Mouse (Mus musculus): ENCODE measurements at regions not wholly inside any gene's neighbourhood (a gene's known extent, or its start where the extent isn't known, plus 50 kb on each side); places are given as distances from the start of the nearest gene placed in this dataset.

DNA sequence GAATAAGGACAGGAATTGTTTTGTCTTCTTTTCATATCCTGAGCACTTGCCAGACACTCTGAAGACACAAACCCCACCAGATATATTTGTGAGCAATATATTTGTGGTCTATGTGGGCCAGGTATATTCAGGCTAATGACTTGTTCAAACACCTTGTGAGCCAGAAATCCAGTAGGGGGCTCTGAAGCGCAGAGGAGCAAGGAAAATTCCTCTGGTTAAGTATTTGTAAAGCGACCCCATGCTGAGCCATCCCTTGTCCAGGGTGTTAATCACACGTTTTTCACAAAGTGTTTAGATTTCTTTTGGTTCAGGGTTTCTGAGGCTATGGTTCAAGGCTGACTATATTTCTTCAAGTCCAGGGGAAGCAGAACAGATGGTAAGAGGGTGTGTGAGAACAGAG is 117.1 kb upstream of the Slit3 start:
- no peak for ATAC-seq (ENCODE audit: insufficient read depth)
- Histone ChIP-seq H3K4me3 (ENCODE audit: insufficient read depth in 1 of 2, low read depth in 2 of 2, low read length in 2 of 2) (no peak overlapping the region), H3K27me3 (ENCODE audit: control insufficient read depth, insufficient read depth, low read length) (no peaks in the 10 kb centered on the region), H3K27ac (no peak overlapping the region), H3K4me2 (ENCODE audit: low read depth) (no peak overlapping the region), H3K4me1 (replicated peaks; ENCODE audit: control insufficient read depth in 2 of 2, insufficient read depth in 2 of 2, low read length in 1 of 2) (peaks cover 0 to 5% of the 10 kb centered on the region in 2 experiments; a peak in 1 of 4 replicates), H3K9me3 (ENCODE audit: control insufficient read depth, low read length) (no peaks in the 10 kb centered on the region), H3K9ac (replicated peaks) (no peak overlapping the region), H3K36me3 (replicated peaks; ENCODE audit: control insufficient read depth, insufficient read depth, low read depth) (no peaks in the 10 kb centered on the region)
- WGBS (ENCODE audit: insufficient replicate concordance): 19% methylated on average over 3 of the region's 3 CpGs
- TF ChIP-seq CTCF (IDR thresholded peaks at IDR 0.05; ENCODE audit: low read depth) (no peak), EP300 (IDR thresholded peaks at IDR 0.05; ENCODE audit: low read depth) (no peak)
- no peak for DNase-seq (ENCODE audit: low read depth in 3 of 3, low spot score in 3 of 3)

DNA sequence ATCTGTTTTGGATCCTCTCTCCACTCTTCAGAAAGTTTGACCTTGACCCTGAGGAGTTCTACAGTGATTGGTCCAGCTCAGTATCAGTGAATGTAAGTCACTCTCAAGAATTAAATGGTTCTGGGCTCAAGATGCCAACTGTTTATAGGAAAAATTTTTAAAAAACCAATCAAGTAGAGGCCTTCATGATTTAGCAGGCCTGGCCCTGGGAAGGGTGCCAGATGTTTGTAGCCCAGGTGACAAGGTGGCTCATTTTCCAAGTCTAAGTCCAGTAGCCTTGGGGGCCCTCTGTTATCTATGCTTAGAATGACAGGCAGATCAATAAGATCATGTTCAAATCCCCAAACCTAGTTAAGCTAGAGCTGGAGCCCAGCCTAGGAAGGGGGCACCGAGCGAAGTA is 123.1 kb upstream of the Slit3 start:
- no peak for TF ChIP-seq EP300 (IDR thresholded peaks at IDR 0.05; ENCODE audit: low read depth)
- no peak for TF ChIP-seq CTCF (IDR thresholded peaks at IDR 0.05; ENCODE audit: low read depth)
- no peaks in the 10 kb centered on the region for H3K36me3 ChIP-seq (replicated peaks; ENCODE audit: control insufficient read depth, insufficient read depth, low read depth)
- H3K4me3 ChIP-seq (ENCODE audit: insufficient read depth in 1 of 2, low read depth in 2 of 2, low read length in 2 of 2): no peak overlapping the region
- H3K9me3 ChIP-seq (ENCODE audit: control insufficient read depth, low read length): no peaks in the 10 kb centered on the region
- H3K27me3 ChIP-seq (ENCODE audit: control insufficient read depth, insufficient read depth, low read length): no peaks in the 10 kb centered on the region
- 72% methylated on average over 2 of the region's 2 CpGs for WGBS (ENCODE audit: insufficient replicate concordance)
- H3K4me2 ChIP-seq (ENCODE audit: low read depth): no peak overlapping the region
- ATAC-seq (ENCODE audit: insufficient read depth) (no peak), DNase-seq (ENCODE audit: low read depth in 3 of 3, low spot score in 3 of 3) (no peak)
- H3K4me1 ChIP-seq (replicated peaks; ENCODE audit: control insufficient read depth in 2 of 2, insufficient read depth in 2 of 2, low read length in 1 of 2): no peaks in the 10 kb centered on the region; a peak in 1 of 4 replicates
- no peak overlapping the region for H3K27ac ChIP-seq
- no peak overlapping the region for H3K9ac ChIP-seq (replicated peaks)

DNA sequence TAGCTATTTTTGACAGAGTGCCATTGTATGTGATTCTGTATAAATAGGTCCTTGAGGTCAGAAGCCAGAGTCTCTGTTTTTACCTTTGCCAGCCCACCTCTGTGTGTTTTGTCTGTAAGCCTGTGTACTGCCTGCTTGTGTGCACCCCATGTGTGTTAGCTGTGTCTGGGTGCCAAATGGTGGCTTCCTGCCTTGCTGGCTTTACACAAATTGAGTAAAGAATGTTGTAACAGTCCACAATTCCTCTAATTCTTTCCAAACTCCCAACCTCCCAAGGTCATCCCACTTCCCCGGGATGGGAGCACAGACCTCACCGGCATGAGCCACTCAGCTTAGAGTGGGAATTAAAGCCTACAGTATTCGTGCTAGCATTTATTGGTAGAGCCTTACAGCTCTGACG is 125.5 kb upstream of the Slit3 start:
- Histone ChIP-seq H3K4me3 (ENCODE audit: insufficient read depth in 1 of 2, low read depth in 2 of 2, low read length in 2 of 2) (no peak overlapping the region), H3K4me2 (ENCODE audit: low read depth) (no peak overlapping the region), H3K27me3 (ENCODE audit: control insufficient read depth, insufficient read depth, low read length) (no peaks in the 10 kb centered on the region), H3K36me3 (replicated peaks; ENCODE audit: control insufficient read depth, insufficient read depth, low read depth) (no peaks in the 10 kb centered on the region), H3K9ac (replicated peaks) (no peak overlapping the region), H3K27ac (no peak overlapping the region), H3K4me1 (replicated peaks; ENCODE audit: control insufficient read depth in 2 of 2, insufficient read depth in 2 of 2, low read length in 1 of 2) (no peaks in the 10 kb centered on the region; a peak in 1 of 4 replicates), H3K9me3 (ENCODE audit: control insufficient read depth, low read length) (no peaks in the 10 kb centered on the region)
- ATAC-seq (ENCODE audit: insufficient read depth): no peak
- no peak for DNase-seq (ENCODE audit: low read depth in 3 of 3, low spot score in 3 of 3)
- TF ChIP-seq EP300 (IDR thresholded peaks at IDR 0.05; ENCODE audit: low read depth) (no peak), CTCF (IDR thresholded peaks at IDR 0.05; ENCODE audit: low read depth) (no peak)
- 53% methylated on average over 4 of the region's 4 CpGs for WGBS (ENCODE audit: insufficient replicate concordance)

DNA sequence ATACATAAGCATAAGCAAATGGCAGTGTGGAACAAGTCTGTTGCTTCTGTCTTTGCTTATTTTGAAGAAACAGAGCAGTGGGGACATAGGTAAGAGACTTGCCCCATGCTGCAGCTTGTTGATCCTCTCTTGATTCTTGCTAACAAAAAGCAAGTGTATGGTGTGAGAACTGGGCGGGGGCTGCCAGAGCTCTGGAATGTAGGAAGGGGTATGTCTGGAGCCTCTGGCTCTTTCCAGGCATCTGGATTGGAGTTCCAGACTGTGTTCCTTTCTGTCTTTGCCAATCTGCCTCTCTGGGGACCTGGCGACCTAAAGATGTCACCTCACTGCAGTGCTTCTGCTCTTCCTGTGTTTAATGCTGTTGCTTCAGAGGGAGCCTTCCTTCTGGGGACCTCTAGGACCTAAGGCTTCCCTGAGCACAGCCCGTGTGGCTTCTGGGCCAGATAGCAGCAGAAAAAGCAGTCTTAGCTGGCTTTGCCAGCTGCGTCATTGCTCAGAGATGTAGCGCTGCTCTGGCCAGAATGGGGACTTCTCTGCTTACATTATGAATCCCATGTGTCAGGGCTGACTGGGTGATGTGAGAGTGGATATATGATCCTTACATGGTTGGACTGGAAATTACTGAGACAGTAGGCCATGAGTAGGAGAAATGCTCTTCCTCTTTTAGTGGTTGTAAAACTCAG is 138.1 kb upstream of the Slit3 start:
- Histone ChIP-seq H3K9ac (replicated peaks) (no peak overlapping the region), H3K9me3 (ENCODE audit: control insufficient read depth, low read length) (no peaks in the 10 kb centered on the region), H3K27ac (no peak overlapping the region), H3K4me1 (replicated peaks; ENCODE audit: control insufficient read depth in 2 of 2, insufficient read depth in 2 of 2, low read length in 1 of 2) (no peaks in the 10 kb centered on the region), H3K4me3 (ENCODE audit: insufficient read depth in 1 of 2, low read depth in 2 of 2, low read length in 2 of 2) (no peak overlapping the region), H3K4me2 (ENCODE audit: low read depth) (no peak overlapping the region), H3K27me3 (ENCODE audit: control insufficient read depth, insufficient read depth, low read length) (no peaks in the 10 kb centered on the region), H3K36me3 (replicated peaks; ENCODE audit: control insufficient read depth, insufficient read depth, low read depth) (no peaks in the 10 kb centered on the region)
- TF ChIP-seq EP300 (IDR thresholded peaks at IDR 0.05; ENCODE audit: low read depth) (no peak), CTCF (IDR thresholded peaks at IDR 0.05; ENCODE audit: low read depth) (no peak)
- DNase-seq (ENCODE audit: low read depth in 3 of 3, low spot score in 3 of 3) (no peak), ATAC-seq (ENCODE audit: insufficient read depth) (no peak)
- 46% methylated on average over 5 of the region's 5 CpGs for whole genome bisulfite sequencing (ENCODE audit: insufficient replicate concordance)

DNA sequence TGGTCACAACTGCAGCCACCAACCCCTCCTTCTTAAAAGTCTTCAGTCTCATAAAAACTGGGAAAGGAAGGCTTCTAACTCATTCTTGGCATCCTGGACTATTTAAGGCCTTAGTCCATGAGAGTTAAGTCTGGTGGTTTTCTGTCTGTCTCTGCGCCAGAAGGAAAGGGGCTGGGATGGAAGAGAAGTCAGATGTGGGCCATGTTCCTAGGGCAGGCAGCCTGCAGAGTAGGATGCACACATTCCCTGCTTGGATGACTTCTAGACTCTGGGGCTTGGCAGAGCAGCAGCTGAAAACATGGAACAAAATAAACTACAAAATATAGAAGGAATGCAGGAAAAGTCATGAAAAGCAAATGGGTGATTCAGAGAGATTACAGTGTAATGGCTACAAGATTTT is 140.8 kb upstream of the Slit3 start:
- Histone ChIP-seq H3K36me3 (replicated peaks; ENCODE audit: control insufficient read depth, insufficient read depth, low read depth) (no peaks in the 10 kb centered on the region), H3K9me3 (ENCODE audit: control insufficient read depth, low read length) (no peaks in the 10 kb centered on the region), H3K9ac (replicated peaks) (no peak overlapping the region), H3K27ac (no peak overlapping the region), H3K27me3 (ENCODE audit: control insufficient read depth, insufficient read depth, low read length) (no peaks in the 10 kb centered on the region), H3K4me3 (ENCODE audit: insufficient read depth in 1 of 2, low read depth in 2 of 2, low read length in 2 of 2) (no peak overlapping the region), H3K4me1 (replicated peaks; ENCODE audit: control insufficient read depth in 2 of 2, insufficient read depth in 2 of 2, low read length in 1 of 2) (no peaks in the 10 kb centered on the region), H3K4me2 (ENCODE audit: low read depth) (no peak overlapping the region)
- WGBS (ENCODE audit: insufficient replicate concordance): 61% methylated on average over 1 of the region's 1 CpGs
- ATAC-seq (ENCODE audit: insufficient read depth) (no peak), DNase-seq (ENCODE audit: low read depth in 3 of 3, low spot score in 3 of 3) (no peak)
- TF ChIP-seq CTCF (IDR thresholded peaks at IDR 0.05; ENCODE audit: low read depth) (no peak), EP300 (IDR thresholded peaks at IDR 0.05; ENCODE audit: low read depth) (no peak)

All from liver, embryonic 14.5 days (tissue).